28 mouse cellular contexts compared by ENCODE assay signal in the genomic region with DNA sequence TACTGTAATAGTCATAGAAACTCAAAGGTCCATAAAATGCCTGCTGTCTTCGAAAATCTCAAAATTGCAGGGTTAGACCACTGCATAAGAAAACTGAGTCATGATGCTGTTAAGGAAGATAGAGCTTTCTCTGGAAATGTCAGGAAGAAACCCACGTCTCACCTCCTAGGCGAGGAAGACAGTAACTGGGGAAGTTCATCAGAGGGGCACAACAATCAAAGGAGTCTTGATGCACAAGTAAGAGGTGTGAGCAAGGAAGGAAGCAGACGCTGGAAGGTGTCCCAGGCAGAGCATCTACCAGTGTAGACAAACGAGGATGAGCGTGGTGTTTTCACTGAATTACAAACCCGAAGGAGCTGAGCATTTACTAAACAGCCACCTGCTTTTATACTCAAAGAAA.
"Had no signal": no experiment of that assay in that cellular context is flagged by ENCODE, and none has a peak within 500 bp of the region (broad histone marks: within the 10 kb centered on the region; RNA-seq: fewer than 3 reads in every experiment).

No protein-coding gene starts in this region.

- H3K4me3 ChIP-seq: embryonic facial prominence, embryonic 10.5 days; embryonic facial prominence, embryonic 12.5 days; embryonic facial prominence, embryonic 13.5 days; embryonic facial prominence, embryonic 15.5 days; erythroblast, embryonic 14.5 days; forebrain, embryonic 10.5 days; forebrain, embryonic 12.5 days; forebrain, embryonic 13.5 days; forebrain, embryonic 15.5 days; gastrocnemius, adult 2 months had no signal

- H3K27ac ChIP-seq: embryonic facial prominence, embryonic 10.5 days; embryonic facial prominence, embryonic 12.5 days; embryonic facial prominence, embryonic 13.5 days; embryonic facial prominence, embryonic 15.5 days; forebrain, embryonic 10.5 days; forebrain, embryonic 12.5 days; forebrain, embryonic 13.5 days; forebrain, embryonic 15.5 days; gastrocnemius, adult 2 months had no signal

- H3K4me1 ChIP-seq: embryonic facial prominence, embryonic 13.5 days; embryonic facial prominence, embryonic 15.5 days; forebrain, embryonic 12.5 days; forebrain, embryonic 15.5 days had no signal

- H3K4me2 ChIP-seq: embryonic facial prominence, embryonic 12.5 days; embryonic facial prominence, embryonic 13.5 days; embryonic facial prominence, embryonic 15.5 days; forebrain, embryonic 12.5 days; forebrain, embryonic 13.5 days; forebrain, embryonic 15.5 days had no signal

- DNase-seq: cerebellum, adult 2 months; cerebellum, adult 8-10 months; cerebellum, adult 9-10 months; cerebellum, adult 9-11 months; cerebellum, postnatal 10 days; cerebellum, postnatal 14 days; cerebellum, postnatal 25 days; cerebellum, postnatal 36 days; embryo, embryonic 11 days; forebrain, postnatal 0 days; gastrocnemius, adult 2 months; gastrocnemius, postnatal 10 days; gastrocnemius, postnatal 14 days; gastrocnemius, postnatal 25 days; gastrocnemius, postnatal 36 days; heart, adult 11 months; heart, adult 18-20 months had no signal

- H3K9me3 ChIP-seq: embryonic facial prominence, embryonic 10.5 days; embryonic facial prominence, embryonic 12.5 days; embryonic facial prominence, embryonic 13.5 days; embryonic facial prominence, embryonic 15.5 days; forebrain, embryonic 10.5 days; forebrain, embryonic 12.5 days; forebrain, embryonic 13.5 days; forebrain, embryonic 15.5 days had no signal

- ATAC-seq: forebrain, embryonic 13.5 days; forebrain, embryonic 14.5 days; forebrain, embryonic 15.5 days; forebrain, embryonic 16.5 days; forebrain, postnatal 0 days had no signal

- H3K27me3 ChIP-seq: embryonic facial prominence, embryonic 12.5 days; embryonic facial prominence, embryonic 13.5 days; embryonic facial prominence, embryonic 15.5 days; forebrain, embryonic 12.5 days; forebrain, embryonic 13.5 days; forebrain, embryonic 15.5 days had no signal

- H3K36me3 ChIP-seq: embryonic facial prominence, embryonic 10.5 days; embryonic facial prominence, embryonic 12.5 days; embryonic facial prominence, embryonic 13.5 days; embryonic facial prominence, embryonic 15.5 days; forebrain, embryonic 10.5 days; forebrain, embryonic 12.5 days; forebrain, embryonic 15.5 days had no signal

- H3K9ac ChIP-seq: embryonic facial prominence, embryonic 12.5 days; embryonic facial prominence, embryonic 13.5 days; embryonic facial prominence, embryonic 15.5 days; forebrain, embryonic 12.5 days; forebrain, embryonic 13.5 days; forebrain, embryonic 15.5 days; forebrain, postnatal 0 days had no signal
